Mouse (Mus musculus) yolk sac, embryonic 10.5 days (tissue): ENCODE measurements around the gene Gm26938.

ENCODE experiments used
- DNase-seq: peaks from one replicate; pipeline ENCODE4 v3.0.0-alpha.2; 2017; ENCODE audit warnings: low spot score

The Gm26938 gene

GRCm38 (mm10) chr5:139826357-139827055, at the start of gene Gm26938, which contains the start of gene Psmg3:
Gene Gm26938, minus strand, starts transcription at chr5:139826407.
Gene Psmg3, minus strand, starts transcription at chr5:139826885.
- peak; percentile 89 for DNase-seq

GRCm38 (mm10) chr5:139871526-139871925, 45.3 kb upstream of the Gm26938 start:
- no peak for DNase-seq

- DNase-seq = no peak
Measured at GRCm38 (mm10) chr5:139870886-139871285, 44.7 kb upstream of the Gm26938 start.

- DNase-seq = no peak
Measured at GRCm38 (mm10) chr5:139862759-139863158, 36.6 kb upstream of the Gm26938 start.

- no peak for DNase-seq
Measured at GRCm38 (mm10) chr5:139860328-139861104, 34.3 kb upstream of the Gm26938 start.

- no peak for DNase-seq
Measured at GRCm38 (mm10) chr5:139849626-139850320, 23.6 kb upstream of the Gm26938 start.

- DNase-seq = no peak
Measured at GRCm38 (mm10) chr5:139839142-139839541, 12.9 kb upstream of the Gm26938 start.

GRCm38 (mm10) chr5:139838476-139838892, 12.3 kb upstream of the Gm26938 start:
- DNase-seq = peak; percentile 47

- no peak for DNase-seq
Measured at GRCm38 (mm10) chr5:139835706-139836105, 9.5 kb upstream of the Gm26938 start.

GRCm38 (mm10) chr5:139832125-139832524, 5.9 kb upstream of the Gm26938 start:
- no peak for DNase-seq

- DNase-seq = no peak
Measured at GRCm38 (mm10) chr5:139830734-139831133, 4.5 kb upstream of the Gm26938 start.

GRCm38 (mm10) chr5:139829384-139829783, 3.2 kb upstream of the Gm26938 start:
- DNase-seq = no peak

GRCm38 (mm10) chr5:139827593-139827992, 1.4 kb upstream of the Gm26938 start:
- DNase-seq = no peak

- no peak for DNase-seq
Measured at GRCm38 (mm10) chr5:139825947-139826346, 260 bp downstream of the Gm26938 start.

- DNase-seq = no peak
Measured at GRCm38 (mm10) chr5:139824531-139824930, 1.7 kb downstream of the Gm26938 start.

GRCm38 (mm10) chr5:139821466-139822459, 4.4 kb downstream of the Gm26938 start:
- DNase-seq = no peak

- DNase-seq = no peak
Measured at GRCm38 (mm10) chr5:139819538-139820181, 6.5 kb downstream of the Gm26938 start, which contains the start of gene Tmem184a. Gene Tmem184a, minus strand, starts transcription at chr5:139819917.

GRCm38 (mm10) chr5:139818801-139819200, 7.4 kb downstream of the Gm26938 start:
- no peak for DNase-seq

- no peak for DNase-seq
Measured at GRCm38 (mm10) chr5:139818056-139818455, 8.2 kb downstream of the Gm26938 start.

GRCm38 (mm10) chr5:139817292-139817691, 8.9 kb downstream of the Gm26938 start:
- no peak for DNase-seq

- no peak for DNase-seq
Measured at GRCm38 (mm10) chr5:139816445-139816844, 9.8 kb downstream of the Gm26938 start.
